Mouse (Mus musculus) fibroblast of lung, adult 2 months (primary cell): ENCODE measurements around the gene Sirt3.

ENCODE experiments used
- DNase-seq: peaks from one replicate; pipeline ENCODE4 v3.0.0-alpha.2; 2011; ENCODE audit warnings: low read depth

The Sirt3 gene

DNA sequence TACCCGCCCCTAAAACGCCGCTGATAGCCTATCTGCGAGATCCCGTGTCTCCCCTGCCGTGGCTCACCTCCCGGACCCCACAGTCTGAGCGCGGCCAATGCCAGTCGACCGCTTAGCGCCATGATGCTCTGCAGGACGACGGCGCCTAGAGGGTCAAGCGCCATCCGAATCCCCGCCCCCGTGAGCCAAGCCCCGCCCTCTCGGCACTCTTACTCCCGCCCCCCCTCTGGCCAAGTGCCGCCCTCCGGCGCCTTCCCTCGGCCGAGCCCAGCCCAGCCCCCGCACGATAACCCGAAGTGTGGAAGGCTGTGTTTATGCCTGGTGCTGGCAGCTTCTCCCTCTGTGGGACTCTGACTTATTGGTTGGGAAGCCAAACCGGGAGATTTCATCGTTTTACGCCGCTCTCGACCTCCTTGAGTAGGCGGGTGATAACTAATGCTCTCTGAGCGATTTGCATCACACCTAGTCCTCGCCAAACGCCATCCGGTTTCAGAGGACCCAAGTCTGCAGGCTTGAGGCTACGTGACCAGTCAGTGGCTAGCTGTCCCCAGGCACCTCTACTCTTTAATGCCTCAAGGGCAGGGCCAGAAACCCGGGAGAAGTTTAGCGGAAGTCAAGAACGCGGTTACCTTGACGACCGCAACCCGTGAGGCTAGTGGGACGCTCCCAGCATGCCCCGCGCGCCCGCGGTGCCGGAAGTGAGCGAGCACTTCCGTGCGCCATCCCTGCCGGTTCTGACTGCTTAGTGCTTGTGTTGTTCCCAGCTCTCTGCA is at the start of gene Sirt3, which contains the start of gene Psmd13:
Sirt3 (minus strand) TSS at position 614 of the 773 bp plus-strand sequence.
Psmd13 (plus strand) TSS at position 273 of the 773 bp plus-strand sequence.
- peak; percentile 78 for DNase-seq

DNA sequence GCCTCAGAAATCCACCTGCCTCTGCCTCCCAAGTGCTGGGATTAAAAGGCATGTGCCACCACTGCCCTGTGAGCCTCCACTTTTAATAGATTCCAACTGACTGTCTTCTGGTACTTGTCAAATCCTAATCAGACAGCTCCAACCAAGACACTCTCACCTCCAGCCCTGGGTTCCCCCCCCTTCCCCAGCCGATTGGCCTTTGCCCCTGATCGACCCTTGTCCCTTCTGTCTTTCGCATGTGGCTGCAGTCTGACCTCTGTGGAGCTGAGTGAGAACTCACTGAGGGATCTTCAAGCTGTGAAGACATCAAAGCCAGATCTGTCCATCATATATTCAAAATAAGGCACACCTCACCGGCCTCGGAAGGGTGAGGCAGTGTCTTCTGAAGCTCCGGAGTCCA is 45.1 kb upstream of the Sirt3 start:
- DNase-seq = no peak

DNA sequence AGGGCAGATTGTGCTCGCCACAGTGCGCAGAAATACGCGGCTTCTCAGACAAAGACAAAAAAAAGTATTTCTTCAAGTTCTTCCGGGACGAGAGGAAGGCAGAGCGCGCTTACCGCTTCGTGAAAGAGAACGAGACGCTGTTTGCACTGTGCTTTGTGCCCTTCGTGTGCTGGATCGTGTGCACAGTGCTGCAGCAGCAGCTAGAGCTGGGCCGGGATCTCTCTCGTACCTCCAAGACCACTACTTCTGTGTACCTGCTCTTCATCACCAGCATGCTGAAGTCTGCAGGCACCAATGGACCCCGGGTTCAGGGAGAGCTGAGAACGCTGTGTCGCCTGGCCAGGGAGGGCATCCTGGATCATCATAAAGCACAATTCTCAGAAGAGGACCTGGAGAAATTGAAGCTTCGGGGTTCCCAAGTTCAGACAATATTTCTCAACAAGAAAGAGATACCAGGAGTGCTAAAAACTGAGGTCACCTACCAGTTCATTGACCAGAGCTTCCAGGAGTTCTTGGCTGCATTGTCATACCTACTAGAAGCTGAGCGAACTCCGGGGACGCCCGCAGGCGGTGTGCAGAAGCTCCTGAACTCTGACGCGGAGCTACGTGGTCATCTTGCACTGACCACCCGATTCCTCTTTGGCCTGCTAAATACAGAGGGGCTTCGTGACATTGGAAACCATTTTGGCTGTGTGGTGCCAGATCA is 41.1 kb upstream of the Sirt3 start:
- DNase-seq = no peak

DNA sequence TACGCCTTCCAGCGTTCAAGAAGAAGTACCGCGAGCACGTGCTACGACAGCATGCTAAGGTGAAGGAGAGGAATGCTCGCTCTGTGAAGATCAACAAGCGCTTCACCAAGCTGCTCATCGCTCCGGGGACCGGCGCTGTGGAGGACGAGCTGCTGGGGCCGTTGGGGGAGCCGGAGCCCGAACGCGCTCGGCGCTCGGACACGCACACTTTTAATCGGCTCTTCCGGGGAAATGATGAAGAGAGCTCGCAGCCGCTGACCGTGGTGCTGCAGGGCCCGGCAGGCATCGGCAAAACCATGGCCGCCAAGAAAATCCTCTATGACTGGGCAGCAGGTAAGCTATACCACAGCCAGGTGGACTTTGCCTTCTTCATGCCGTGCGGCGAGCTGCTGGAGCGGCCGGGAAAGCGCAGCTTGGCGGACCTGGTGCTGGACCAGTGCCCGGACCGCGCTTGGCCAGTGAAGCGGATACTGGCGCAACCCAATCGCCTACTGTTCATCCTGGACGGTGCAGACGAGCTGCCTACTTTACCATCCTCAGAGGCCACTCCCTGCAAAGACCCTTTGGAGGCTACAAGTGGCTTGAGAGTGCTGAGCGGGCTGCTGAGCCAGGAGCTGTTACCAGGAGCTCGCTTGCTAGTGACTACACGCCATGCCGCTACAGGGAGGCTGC is 40.4 kb upstream of the Sirt3 start:
- DNase-seq = no peak

DNA sequence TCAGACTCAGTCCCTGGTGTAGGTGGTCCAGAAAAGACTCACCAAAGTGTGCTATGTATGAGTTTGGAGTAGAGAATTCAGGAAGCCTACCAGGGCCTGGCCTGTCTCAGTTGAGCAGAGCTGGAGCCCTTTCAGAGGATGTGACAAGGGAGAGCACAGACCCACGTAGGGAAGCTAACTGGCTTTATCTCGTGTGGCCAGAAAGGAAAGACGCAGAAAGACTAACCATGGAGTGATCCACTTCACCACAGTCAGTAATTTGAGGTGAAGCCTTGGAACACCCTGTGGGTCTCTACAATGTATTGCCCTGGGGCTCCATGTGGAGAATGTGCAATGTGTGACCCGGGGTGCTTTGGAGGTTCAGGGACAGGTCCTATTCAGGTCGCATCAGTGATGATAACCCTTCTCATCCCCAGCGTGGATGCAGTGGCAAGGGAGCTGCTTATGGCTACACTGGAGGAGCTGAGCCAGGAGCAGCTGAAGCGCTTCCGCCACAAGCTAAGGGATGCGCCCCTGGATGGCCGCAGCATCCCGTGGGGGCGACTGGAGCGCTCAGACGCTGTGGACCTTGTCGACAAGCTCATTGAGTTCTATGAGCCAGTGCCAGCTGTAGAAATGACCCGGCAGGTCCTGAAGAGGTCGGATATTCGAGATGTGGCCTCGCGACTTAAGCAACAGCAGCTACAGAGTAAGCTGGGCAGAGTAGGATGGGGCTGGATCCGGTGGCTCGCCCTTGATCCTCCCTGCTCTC is 39.3 kb upstream of the Sirt3 start:
- no peak for DNase-seq

DNA sequence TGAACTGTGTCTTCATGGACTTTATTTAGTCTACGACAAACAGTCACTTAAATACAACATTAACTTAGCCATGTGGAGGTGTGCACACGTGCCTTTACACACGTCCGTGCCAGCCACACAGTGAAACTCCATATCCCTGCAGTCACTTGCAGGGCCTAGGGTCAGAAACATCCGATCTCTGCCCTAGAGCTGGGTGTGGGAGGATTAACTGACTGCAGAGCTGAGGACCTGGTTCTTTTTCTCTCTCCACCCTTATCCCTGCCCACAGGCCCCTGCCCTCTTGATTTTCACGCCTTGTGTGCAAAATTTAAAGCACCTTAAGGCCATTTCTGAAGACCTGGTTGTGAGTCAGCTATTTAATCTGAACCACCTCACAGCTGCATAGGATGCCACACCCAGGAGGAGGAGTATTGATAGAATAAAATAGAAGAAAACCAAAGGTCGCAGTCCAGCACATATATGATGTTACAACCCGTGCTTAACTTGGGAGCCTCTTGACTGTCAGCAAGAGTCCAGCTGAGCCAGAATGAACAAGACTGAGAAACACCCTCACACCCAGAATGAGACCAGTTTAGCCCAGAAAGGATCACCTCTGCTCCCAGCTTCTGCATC is 38.4 kb upstream of the Sirt3 start, which contains the start of gene Nlrp6:
Nlrp6 (plus strand) TSS at position 485 of the 612 bp plus-strand sequence.
- no peak for DNase-seq

DNA sequence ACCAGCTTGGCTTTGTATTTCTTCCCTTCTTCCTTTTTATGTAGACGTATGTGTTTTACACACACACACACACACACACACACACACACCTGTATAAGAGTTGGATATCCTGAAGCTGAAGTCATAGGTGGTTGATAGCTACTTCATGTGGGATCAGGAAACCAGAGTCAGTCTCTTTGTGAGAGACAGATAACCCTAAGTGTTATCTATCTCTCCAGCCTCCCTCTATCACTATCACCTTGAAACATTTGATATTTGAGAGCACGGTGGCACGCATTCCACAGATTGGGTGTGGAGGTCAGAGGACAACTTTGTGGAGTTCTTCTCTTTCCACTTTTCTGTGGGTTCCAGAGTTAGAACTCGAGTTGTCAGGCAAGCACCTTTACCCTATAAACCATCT is 37.8 kb upstream of the Sirt3 start:
- DNase-seq = no peak

GRCm38 (mm10) chr7:140914031-140914690 is 32.1 kb upstream of the Sirt3 start:
- no peak for DNase-seq

DNA sequence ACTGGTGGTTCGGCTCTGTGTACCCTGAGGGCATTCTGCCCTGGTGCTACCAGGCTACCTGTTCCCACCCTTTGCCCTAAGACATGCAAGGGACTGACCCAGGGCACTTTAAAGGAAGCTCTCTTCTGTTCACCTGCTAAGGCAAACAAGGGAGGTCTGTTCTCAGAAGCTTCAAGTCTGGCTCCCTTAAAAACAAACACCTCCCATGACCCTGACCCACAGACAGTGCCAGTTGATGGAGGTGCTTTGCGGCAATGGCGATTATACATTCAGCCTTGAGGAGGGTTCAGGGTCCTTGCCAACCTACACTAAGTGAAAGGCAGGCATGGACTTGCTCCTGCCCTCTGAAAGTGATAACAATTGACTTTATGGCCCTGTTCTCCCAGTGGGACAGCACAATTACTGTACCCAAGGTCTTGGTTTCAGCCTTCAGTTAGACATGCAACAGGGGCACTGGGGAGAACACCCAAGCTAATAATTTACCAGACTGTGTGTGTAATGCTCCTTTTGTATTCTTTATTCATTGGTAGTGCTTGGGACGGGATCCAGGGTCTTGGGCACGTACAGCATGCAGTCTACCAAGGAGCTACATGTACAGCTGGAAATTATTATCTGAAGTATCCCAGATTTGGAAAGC is 30.9 kb upstream of the Sirt3 start:
- DNase-seq = no peak

DNA sequence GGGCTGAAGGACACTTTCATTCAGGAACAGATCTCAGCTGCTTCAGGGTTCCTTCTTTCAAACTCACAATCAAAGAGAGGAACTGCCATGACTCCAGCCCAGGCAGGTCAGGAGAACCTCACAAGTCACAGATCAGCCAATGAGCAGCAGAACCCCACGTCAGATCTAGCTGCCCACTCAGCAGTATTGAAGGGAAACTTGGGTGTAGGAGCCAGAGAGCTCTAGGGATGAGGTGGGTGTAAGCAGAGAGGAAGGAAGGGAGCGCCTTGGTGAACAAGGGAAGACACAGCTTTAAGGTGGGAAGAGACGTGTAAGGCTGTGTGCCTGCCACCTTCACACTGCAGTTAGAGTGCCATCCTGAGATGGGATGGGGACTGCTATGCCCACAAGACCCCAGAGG is 30.2 kb upstream of the Sirt3 start:
- DNase-seq = no peak

DNA sequence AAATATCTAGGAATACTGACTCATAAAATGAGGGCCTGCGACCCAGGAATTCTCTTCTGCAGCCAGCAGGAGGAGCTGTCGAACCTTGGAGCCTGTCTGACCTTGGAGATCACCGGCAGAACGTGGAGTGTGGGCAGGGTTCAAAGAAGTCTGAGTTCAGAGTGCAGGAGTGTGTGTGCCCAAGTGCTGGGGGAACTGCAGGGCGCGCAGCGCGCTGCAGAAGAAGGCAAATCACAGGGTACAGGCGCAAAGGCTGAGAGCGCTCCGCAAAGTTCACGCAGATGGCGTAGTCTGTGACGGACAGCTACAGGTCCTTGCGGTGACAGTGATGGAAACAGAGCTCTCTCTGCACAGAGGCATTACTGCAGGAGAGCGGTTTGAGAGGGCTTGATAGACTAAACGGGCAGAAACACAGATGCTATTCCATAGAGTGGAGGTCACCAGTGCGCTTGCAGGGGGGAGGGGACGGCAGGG is 26.6 kb upstream of the Sirt3 start:
- peak; percentile 37 for DNase-seq

DNA sequence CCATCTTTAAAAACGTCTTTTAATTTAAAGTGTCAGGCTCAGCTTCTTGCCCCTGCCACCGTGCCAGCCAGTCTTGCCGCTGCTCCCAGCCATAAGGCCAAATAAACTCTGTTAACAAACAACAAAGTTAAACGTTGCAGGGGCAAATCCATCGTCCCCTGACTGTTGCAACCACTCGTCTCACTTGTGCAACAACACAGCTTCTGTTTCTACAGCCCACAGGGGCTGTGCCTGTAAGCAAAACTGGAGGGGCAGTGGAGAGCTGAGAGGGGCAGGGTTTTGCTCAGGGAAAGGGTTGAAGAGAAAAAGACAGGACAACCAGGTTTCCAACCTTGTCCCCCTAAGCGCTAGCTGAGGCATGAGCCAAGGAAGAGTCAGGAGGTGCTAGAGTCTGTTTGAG is 26.1 kb upstream of the Sirt3 start:
- no peak for DNase-seq

GRCm38 (mm10) chr7:140907697-140908096 is 25.6 kb upstream of the Sirt3 start:
- no peak for DNase-seq

GRCm38 (mm10) chr7:140907131-140907530 is 25.0 kb upstream of the Sirt3 start:
- no peak for DNase-seq

DNA sequence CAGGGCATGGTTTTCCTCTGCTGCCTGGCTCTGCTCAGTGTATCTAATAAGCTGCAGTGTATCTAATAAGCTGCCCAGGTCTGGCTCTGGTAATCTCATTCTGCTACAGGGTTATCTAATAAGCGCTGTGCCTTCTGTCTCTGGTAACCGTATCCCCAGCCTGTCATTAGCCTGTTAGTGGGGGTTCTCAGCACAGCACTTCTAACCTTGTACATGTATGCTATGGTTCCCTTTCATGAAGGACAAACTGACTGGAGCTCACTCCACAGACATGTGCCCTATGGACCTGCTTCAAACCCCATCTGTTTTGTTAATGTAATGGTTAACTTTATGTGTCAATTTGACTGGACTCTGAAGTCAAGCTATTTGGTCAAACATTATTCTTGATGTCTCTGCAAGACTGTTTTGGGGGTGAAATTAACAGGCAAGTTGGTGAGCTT is 23.6 kb upstream of the Sirt3 start:
- DNase-seq = no peak

- no peak for DNase-seq
Observed at GRCm38 (mm10) chr7:140903212-140903611, 21.1 kb upstream of the Sirt3 start.

DNA sequence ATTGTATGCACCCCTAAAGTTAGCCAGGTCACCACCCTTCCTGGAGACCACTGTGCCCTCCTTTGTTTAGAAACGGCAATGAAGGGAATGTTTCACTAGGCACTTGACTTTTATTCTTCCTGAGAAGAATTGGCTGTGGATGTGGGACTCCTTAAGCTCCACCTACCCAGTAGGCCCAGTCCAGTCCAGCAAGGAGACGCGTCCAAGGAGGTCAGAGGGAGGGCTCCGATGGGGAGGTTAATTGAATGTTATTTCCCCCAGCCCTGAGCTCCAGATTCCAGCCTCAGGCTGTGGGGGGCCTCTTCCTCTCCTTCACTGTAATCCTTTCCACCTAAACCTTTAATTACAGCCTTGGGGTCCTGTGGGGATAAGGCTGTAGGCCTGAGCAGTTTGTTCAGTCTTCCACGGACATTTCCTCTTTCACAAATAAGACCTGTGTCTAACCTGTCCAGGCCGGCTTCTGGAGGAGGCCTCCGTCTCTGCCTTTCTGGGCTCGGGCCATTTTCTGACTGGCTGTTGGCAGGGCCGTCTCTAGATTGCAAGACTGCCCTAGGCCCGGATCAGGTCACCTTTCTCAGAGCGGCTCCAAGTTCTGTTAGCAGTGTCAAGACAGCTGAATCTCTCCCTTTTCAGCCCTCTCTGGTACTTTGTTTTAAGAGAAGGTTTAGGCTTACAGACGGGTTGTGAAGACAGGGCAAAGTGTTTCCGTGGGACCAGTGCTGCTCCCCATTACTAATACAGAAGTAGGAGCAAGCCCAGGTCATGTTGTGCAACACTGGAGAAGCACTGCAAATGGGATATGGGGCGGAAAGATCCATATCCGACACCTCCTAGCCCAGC is 20.1 kb upstream of the Sirt3 start:
- no peak for DNase-seq

DNA sequence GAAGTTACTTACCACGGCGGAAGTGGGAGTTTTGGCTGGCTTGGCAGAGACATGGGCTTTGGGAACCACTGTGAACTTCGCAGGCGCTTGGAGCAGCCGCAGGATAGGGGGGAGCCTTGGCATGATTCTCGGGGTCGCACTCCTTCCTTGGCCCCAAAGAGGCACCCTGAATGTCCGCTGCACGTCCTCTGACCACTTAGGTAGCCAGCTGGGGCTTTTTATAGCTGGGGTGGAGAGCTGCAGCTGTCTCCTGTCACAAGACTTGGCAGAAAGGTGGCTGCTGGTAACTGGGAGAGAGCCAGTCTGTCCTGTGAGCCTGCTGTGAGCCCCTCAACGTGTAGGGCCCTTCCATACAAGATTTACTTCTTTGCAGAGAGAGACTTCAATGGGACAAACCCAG is 18.1 kb upstream of the Sirt3 start, which contains the start of gene Cox8b:
Cox8b (minus strand) TSS at position 227 of the 400 bp plus-strand sequence.
- no peak for DNase-seq

DNA sequence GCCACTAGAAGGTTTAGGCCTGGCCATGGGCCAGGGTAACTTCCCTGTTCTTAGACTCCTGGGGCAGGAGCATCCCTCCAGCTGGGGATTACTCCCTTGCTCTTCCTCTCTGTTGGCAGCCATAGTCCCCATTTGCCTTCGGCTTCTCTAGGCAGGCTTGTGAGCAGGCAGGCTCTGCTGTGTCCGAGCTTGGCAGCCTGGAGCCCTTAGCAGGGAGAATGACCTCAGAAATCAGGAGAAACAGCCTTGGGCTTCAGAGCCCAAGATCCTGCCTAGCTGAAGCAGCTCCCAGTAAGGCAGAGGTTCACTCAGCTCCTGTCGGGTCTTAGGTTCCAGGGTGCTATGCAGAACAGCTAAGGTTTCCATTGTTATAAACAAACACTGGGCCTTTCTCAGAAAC is 17.0 kb upstream of the Sirt3 start:
- no peak for DNase-seq
